Mouse (Mus musculus) left cerebral cortex, postnatal 25 days (tissue): ENCODE measurements around the gene Erg28. TPM values are rescaled to one million over a fixed set of nuclear protein-coding genes. Genes with fewer than 3 reads are reported as not detected.

ENCODE experiments used
- total RNA-seq, 2 experiments: library from RNA; stranded (reverse); gene quantifications; 2 replicates each; pipeline ENCODE4 v1.2.3; 2021

Gene Erg28
- total RNA-seq, 2 experiments from 2014 or later = 53.6 to 55.4 TPM

Other genes with a start within 250 kb of the Erg28 start
- 10 to 100 TPM; 66.6 to 75.2 TPM for gene Jdp2, start 225.5 kb downstream of the Erg28 start, total RNA-seq
- under 1 TPM; 0.71 to 0.78 TPM for gene Batf, start 137.9 kb downstream of the Erg28 start, total RNA-seq
- gene Flvcr2, start 78.0 kb downstream of the Erg28 start, total RNA-seq = 1 to 10 TPM; 2.6 TPM
- gene Ttll5, start 109 bp upstream of the Erg28 start, total RNA-seq = 10 to 100 TPM; 41.1 to 44.6 TPM